Mouse (Mus musculus): ENCODE data around the gene Inhbb. TPM values are rescaled to one million over a fixed set of nuclear protein-coding genes. Genes with fewer than 3 reads are reported as not detected.

Gene Inhbb
- 1 to 10 TPM; 4.9 to 5.0 TPM for total RNA-seq (2021)
- long read RNA-seq, experiment 1, full-length matches to known transcripts: 11 of 12 reads
- long read RNA-seq, experiment 1, partial matches to known transcripts: 1 of 12 reads
- long read RNA-seq, experiment 1, other reads (novel, unspliced or antisense): 0 of 12 reads
- long read RNA-seq, experiment 2, full-length matches to known transcripts: 5 of 6 reads
- long read RNA-seq, experiment 2, partial matches to known transcripts: 0 of 6 reads
- long read RNA-seq, experiment 2, other reads (novel, unspliced or antisense): 1 of 6 reads

DNA sequence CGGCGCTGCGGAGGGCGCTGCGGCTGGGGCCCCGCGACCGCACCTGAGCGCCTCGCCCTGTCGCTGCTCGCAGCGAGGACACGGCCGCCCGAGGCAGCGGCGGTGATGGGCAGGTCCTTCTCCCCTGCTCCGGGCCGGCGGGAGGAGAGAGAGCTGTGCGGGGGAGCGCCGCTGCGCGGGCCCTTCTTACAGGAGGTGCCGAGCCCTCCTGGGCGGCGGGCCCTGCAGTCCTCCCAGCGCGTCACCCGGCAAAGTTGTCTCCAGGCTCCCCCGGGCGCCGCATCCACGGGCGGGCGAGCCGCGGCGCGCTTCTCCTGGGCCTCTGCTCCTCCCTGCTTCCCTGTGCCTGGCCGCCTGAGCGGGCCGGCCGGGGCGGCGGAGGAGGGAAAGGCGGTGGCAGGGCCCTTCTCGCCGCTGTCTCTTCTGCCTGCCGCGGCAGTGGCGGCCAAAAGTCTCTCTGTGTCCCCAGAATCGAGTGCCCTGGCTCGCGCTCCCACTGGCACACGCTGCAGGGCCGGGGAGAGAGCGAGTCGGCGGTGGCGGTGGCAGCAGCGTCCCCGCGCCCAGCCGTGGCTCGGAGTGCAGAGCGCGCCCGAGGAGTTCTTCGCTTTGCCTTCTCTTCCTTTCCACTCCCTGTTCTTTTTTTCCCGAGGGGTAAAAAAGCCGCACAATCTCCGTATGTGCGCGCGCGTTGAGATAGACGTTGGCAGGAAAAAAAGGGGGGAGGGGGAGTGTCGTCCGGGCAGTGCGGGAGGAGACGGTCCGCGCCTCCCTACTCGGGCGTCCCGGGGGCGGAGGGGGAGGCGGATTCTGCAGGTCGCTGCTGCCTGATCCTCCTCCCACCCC is at the start of gene Inhbb:
TSS of gene Inhbb (minus strand) at position 673 of the 846 bp plus-strand sequence.
- DNase-seq (ENCODE audit: low spot score in 2 of 2): peak; percentile 27 to 56

GRCm38 (mm10) chr1:119463386-119463785 is 41.3 kb upstream of the Inhbb start:
- DNase-seq (ENCODE audit: low spot score in 2 of 2): peak in 1 of 2 experiments; percentile 40

- DNase-seq (ENCODE audit: low spot score in 2 of 2): no peak
Observed at GRCm38 (mm10) chr1:119460062-119460461, 38.0 kb upstream of the Inhbb start.

DNA sequence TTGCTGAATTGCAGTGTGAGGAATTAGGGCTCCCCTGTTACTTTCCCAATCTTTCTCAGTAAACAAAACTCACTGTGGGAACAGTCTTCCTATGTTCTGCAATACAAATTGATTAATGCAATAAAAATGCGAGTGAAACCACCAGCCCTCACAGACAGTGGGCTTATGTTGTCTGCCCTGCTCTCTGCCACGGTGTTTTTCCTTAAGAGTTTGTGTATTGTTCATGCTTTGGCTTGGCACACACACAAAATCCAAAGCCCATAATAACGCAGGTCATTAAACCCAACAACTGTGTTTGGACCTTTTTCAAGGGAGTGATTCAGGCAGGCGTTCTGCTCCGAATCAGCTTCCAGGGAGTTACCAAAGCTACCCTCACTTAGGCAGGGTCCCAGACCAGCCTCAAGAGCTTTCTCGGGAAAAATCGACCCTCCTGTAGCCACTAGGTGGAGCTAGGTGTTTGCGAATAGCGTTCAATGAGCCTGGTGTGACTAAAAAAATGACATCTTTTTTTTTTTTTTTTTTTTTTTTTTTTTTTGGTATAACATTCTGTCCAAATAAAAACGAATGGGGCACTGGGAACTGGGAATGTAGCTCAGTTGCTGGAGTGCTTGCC is 36.1 kb upstream of the Inhbb start:
- peak; percentile 64 to 68 for DNase-seq (ENCODE audit: low spot score in 2 of 2)

- DNase-seq (ENCODE audit: low spot score in 2 of 2): no peak
Observed at GRCm38 (mm10) chr1:119457528-119457855, 35.4 kb upstream of the Inhbb start.

GRCm38 (mm10) chr1:119456671-119457527 is 34.9 kb upstream of the Inhbb start:
- DNase-seq (ENCODE audit: low spot score in 2 of 2): no peak

DNA sequence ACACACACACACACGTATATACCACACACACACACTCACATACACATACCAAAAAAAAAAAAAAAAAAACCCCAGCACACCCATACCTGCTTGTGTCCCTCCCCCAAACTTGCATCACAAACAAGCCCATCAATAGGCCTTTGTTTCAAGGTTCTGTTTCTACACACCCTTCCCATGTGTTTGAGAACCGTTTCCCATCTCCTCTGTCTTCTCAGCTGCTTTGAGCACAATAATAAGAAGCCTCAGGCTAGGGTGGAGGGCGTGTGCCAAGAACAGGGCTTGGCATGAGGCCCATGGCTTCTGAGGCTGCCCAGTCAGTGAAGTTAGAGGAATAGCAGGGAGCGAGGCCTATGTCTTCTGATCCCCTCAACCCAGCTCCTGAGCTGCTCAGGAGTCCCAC is 31.7 kb upstream of the Inhbb start:
- DNase-seq (ENCODE audit: low spot score in 2 of 2): no peak

DNA sequence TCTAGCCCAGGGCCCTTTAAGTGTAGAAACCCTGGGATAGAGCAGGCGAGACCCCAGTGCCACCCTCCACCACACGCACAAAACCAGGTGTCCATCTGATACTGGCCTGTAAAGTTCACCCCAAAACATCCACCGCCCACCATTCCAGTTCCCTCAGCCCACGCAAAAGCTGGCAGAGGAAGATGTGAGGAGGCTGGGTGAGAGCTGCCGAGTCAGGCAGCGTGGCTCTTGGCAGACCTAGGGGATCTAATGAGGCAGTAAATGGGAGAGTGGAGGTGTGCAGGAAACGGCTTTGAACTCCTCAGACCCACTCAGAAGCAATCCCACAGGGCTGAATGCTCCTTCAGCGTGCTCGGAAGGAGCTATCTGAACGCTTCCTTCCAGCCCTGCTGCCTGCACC is 29.4 kb upstream of the Inhbb start:
- peak; percentile 43 to 58 for DNase-seq (ENCODE audit: low spot score in 2 of 2)

DNA sequence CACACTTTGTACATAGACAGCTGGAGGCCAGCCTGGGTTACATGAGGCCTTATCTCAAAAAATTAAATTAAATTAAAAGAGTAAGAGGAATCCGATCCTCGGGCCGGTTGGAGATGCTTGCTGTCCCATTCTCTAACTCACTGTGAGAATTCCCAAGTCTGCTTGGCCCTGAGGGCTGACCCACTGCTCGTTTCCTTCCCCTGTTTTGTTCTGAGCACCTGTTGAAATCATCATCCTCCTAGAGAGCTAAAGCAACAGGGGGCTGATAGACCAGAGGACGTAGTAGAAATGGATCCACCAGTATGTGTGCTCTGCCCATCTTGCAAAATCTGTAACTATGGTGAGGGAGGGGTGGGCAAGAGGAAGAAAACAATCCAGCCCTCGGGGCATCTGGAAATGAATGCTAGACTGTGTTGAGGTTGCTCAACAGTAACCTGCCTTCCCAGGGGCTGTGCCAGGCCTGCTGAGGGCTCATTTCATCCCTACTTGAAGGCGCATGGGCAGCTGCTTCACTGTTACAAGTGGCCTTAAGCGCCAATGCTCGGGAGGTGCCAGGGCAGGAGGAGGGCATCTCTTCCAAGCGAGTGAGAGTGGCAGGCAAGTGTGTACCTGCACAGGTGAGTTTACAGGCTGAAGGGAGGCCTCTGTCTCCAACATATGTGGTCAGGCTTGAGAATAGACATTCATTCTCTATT is 28.8 kb upstream of the Inhbb start:
- DNase-seq (ENCODE audit: low spot score in 2 of 2): no peak

GRCm38 (mm10) chr1:119446753-119447283 is 24.8 kb upstream of the Inhbb start:
- DNase-seq (ENCODE audit: low spot score in 2 of 2): no peak

DNA sequence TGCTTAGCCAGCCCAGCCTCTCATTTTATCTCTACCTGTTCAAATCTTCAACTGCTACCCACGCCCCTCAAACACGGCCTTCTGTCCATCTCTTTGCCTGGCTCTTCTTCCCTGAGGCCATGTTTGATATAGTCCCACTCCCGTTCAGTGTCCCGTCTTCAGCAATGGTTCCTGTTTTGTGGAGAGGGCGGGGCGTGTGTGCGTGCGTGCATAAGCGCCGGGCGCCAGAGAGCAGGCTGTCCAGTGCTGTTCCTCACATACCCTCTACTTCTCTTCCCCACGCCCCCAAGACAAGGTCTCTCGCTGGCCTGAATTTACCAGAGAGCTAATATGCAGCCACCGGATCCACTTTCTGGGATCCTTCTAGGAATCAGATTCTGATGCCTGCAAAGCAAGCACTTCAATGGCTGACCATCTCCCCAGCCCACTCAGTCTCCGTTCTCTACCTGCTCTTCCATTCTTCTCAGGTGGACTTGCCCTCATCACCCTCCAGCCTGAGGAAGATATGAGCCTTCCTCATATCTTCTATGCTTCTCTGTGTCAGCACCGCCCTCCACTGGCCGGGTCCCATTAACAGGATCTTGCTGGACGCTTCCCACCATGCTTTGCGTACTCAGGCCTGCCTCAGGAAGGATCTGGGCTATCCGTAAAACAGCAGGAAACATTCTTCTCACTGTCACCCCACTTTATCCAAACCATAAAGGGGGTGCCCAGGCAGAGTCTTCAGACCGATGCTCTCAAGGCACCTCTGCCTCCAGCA is 21.7 kb upstream of the Inhbb start:
- DNase-seq (ENCODE audit: low spot score in 2 of 2): no peak

- DNase-seq (ENCODE audit: low spot score in 2 of 2): no peak
Observed at GRCm38 (mm10) chr1:119442901-119443300, 20.9 kb upstream of the Inhbb start.

GRCm38 (mm10) chr1:119438105-119438637 is 16.1 kb upstream of the Inhbb start:
- DNase-seq (ENCODE audit: low spot score in 2 of 2): no peak

GRCm38 (mm10) chr1:119437401-119437800 is 15.4 kb upstream of the Inhbb start:
- DNase-seq (ENCODE audit: low spot score in 2 of 2): no peak

DNA sequence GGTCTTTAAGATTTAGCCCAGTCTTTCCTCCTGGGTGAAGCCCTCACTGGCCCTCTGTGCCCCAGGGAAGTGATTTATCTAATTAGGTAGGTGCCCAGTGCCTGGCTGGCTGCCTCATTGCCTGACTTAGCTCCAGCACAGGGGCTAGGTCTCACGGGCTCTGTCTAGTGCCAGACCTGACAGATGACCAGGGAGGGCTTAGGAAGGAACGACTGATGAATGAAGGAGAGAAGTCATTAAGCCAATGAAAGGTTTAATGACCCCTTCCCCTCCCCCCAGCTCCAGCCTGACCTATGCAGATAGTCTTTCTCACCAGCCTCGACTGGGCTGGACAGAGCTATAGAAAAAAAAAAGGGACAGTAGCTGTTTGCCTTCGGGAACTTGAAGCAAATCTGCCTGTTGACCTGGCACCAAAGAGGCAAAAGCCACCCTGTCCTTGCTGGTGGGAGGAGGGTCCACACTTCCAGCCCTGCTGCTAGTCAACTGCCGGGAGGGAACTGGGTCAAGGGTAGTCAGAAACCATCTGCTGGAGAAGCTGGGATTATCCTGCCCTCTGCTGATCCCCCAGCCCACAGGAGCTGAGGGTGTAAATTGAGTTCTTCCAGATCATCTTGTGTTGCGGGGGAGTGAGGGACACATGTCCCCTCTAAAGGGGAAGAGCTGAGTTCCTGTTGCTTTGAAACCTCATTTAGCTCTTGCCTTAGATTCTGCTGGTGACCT is 2.3 kb upstream of the Inhbb start:
- DNase-seq (ENCODE audit: low spot score in 2 of 2): no peak

DNA sequence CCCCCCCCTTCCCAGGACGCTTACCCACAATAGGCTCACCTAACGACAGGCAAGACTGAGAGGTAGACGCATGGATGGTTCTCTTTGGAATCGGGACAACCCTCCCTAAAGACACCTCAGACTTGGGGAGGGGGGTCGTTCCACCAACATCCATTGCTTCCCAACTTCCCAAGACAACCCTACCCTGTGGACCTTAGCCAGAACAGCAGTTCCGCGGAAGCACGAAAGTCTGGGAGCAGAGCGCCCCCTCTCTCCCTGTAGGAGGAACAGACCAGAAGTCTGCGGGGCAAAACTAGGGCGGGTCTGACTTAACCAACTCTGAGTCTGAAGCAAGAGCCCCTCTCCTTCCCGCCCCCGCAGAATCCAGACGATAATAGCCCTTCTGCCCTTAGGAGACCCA is 1.5 kb upstream of the Inhbb start:
- peak; percentile 37 to 50 for DNase-seq (ENCODE audit: low spot score in 2 of 2)

GRCm38 (mm10) chr1:119422460-119423015 is 490 bp upstream of the Inhbb start:
- DNase-seq (ENCODE audit: low spot score in 2 of 2): no peak

DNA sequence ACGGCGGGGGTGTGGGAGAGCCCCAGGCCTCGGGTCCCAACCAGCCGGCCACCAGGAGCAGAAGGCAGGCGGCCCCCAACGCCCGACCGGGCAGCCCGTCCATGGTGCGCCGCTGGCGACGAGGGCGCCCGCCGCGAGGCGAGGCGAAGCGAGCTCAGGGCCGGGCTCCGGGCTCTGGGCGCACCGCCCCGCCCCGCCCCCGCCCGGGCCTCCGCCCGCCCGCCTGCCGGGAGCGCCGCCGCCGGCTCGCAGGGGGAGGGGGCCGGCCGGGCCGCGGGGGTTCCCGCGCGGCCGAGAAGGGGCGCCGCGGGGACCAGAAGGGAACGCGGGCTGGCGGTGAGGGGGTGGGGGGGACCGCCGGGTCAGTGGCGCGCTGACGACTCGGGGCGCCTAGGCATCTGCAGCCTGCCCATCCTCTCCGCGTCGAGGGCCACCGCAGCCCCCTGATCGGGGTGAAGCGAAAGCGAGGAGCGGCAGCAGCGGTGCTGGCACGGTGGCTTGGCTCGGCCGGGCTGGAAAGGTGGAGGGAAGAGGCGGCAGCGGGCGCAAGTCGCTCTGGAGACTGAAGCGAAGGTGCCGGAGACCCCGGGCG is 968 bp downstream of the Inhbb start:
- DNase-seq (ENCODE audit: low spot score in 2 of 2): peak in 1 of 2 experiments; percentile 19

Measured in left cerebral cortex, adult 18-20 months (tissue).